17 mouse cellular contexts compared by ENCODE assay signal in the genomic region with DNA sequence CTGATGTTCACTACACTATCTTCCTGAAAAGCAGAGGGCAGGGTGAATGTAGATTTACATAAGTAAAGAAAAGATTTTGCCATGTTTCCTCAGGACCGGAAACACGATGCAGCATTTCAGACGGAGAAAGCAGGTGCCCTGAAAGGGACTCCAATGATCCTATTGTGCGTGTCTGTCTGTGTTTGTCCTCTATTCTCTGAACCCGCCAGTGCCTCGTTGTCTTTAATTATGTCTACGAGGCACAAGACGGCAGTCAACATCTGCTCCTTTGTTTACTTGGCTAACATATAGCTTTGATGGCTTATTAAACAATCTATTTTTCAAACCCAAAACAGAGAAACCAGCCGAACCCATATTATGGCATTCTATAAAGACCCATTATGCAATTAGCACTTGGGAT.
DNase-seq lines count a peak whose midpoint lies in the region; ATAC-seq lines count a peak whose summit lies in the region.
"Had no signal": no experiment of that assay in that cellular context is flagged by ENCODE, and none has a peak within 500 bp of the region (broad histone marks: within the 10 kb centered on the region; RNA-seq: fewer than 3 reads in every experiment).

No protein-coding gene starts in this region.

- H3K27ac ChIP-seq in forebrain, embryonic 14.5 days (ENCODE audit: low read depth, low read length), result peak overlapping the region; percentile 33; the same call in 1 of the 2 replicates
- H3K27ac ChIP-seq in hindbrain, embryonic 16.5 days (ENCODE audit: low read depth, low read length), result peak overlapping the region; percentile 29; the same call in 1 of the 2 replicates
- no peak overlapping the region for H3K27ac ChIP-seq in neural tube, embryonic 12.5 days
- H3K27ac ChIP-seq: embryonic facial prominence, embryonic 13.5 days; kidney, postnatal 0 days; limb, embryonic 13.5 days had no signal

- ATAC-seq in forebrain, embryonic 14.5 days, result peak; percentile 67
- no peak for ATAC-seq in hindbrain, embryonic 16.5 days
- 0 out of 2 replicates have a peak, but pooled peaks have one; percentile 61 for ATAC-seq in neural tube, embryonic 12.5 days (ENCODE audit: low FRiP score, low read depth)

- no peak overlapping the region for H3K4me3 ChIP-seq in forebrain, embryonic 14.5 days (ENCODE audit: low read depth, low read length)
- H3K4me3 ChIP-seq in hindbrain, embryonic 16.5 days (ENCODE audit: low read length), result no peak overlapping the region
- no peak overlapping the region for H3K4me3 ChIP-seq in neural tube, embryonic 12.5 days
- H3K4me3 ChIP-seq: embryonic facial prominence, embryonic 13.5 days; heart, embryonic 13.5 days; limb, embryonic 13.5 days had no signal

- H3K4me1 ChIP-seq in forebrain, embryonic 14.5 days (ENCODE audit: control insufficient read depth, insufficient read depth, low read length), result peaks cover 23% of the 10 kb centered on the region
- peaks cover 26% of the 10 kb centered on the region for H3K4me1 ChIP-seq in hindbrain, embryonic 16.5 days (ENCODE audit: control insufficient read depth, insufficient read depth, low read depth, low read length)
- H3K4me1 ChIP-seq in neural tube, embryonic 12.5 days, result peaks cover 25% of the 10 kb centered on the region

- 3% methylated on average over 9 of the region's 9 CpGs for WGBS in forebrain, embryonic 14.5 days
- 12% methylated on average over 9 of the region's 9 CpGs for WGBS in hindbrain, embryonic 16.5 days
- WGBS in neural tube, embryonic 12.5 days, result 6% methylated on average over 9 of the region's 9 CpGs

- no peaks in the 10 kb centered on the region for H3K27me3 ChIP-seq in forebrain, embryonic 14.5 days (replicated peaks; ENCODE audit: control insufficient read depth, insufficient read depth, low read length)
- no peaks in the 10 kb centered on the region for H3K27me3 ChIP-seq in hindbrain, embryonic 16.5 days (replicated peaks; ENCODE audit: control insufficient read depth, insufficient read depth, low read length)
- H3K27me3 ChIP-seq in neural tube, embryonic 12.5 days (replicated peaks), result no peaks in the 10 kb centered on the region
- H3K27me3 ChIP-seq: heart, embryonic 13.5 days had no signal

- no peaks in the 10 kb centered on the region for H3K9me3 ChIP-seq in forebrain, embryonic 14.5 days (replicated peaks; ENCODE audit: control insufficient read depth, low read length)
- no peaks in the 10 kb centered on the region for H3K9me3 ChIP-seq in hindbrain, embryonic 16.5 days (ENCODE audit: control insufficient read depth, low read length)
- no peaks in the 10 kb centered on the region for H3K9me3 ChIP-seq in neural tube, embryonic 12.5 days
- H3K9me3 ChIP-seq: embryonic facial prominence, embryonic 13.5 days; heart, embryonic 13.5 days; limb, embryonic 13.5 days had no signal

- H3K36me3 ChIP-seq in forebrain, embryonic 14.5 days (ENCODE audit: control insufficient read depth, insufficient read depth, low read length), result no peaks in the 10 kb centered on the region
- no peaks in the 10 kb centered on the region for H3K36me3 ChIP-seq in hindbrain, embryonic 16.5 days (ENCODE audit: control insufficient read depth, insufficient read depth, low read length)
- H3K36me3 ChIP-seq in neural tube, embryonic 12.5 days, result no peaks in the 10 kb centered on the region
- H3K36me3 ChIP-seq: embryonic facial prominence, embryonic 13.5 days; heart, embryonic 13.5 days; limb, embryonic 13.5 days had no signal

- DNase-seq in embryo, embryonic 10.5 days (ENCODE audit: low spot score), result peak; percentile 37
- no peak for DNase-seq in embryo, embryonic 10 days (ENCODE audit: low spot score)
- peak; percentile 71 for DNase-seq in forebrain, embryonic 14.5 days (ENCODE audit: low spot score)
- DNase-seq in gastrocnemius, postnatal 10 days, result no peak
- no peak for DNase-seq in thymus, postnatal 14 days
- DNase-seq in left cerebral cortex, adult 8-10 months (ENCODE audit: low spot score in 2 of 2), result no peak
- DNase-seq: adrenal gland, postnatal 10 days; cerebellum, postnatal 14 days; gastrocnemius, postnatal 36 days; layer of hippocampus, postnatal 36 days; thymus, postnatal 36 days had no signal

- peak overlapping the region; percentile 29; the same call in 1 of the 2 replicates for H3K9ac ChIP-seq in forebrain, embryonic 14.5 days (ENCODE audit: low read length)
- no peak overlapping the region; the same call in 1 of the 2 replicates for H3K9ac ChIP-seq in hindbrain, embryonic 16.5 days (ENCODE audit: low read depth, low read length)
- no peak overlapping the region for H3K9ac ChIP-seq in neural tube, embryonic 12.5 days
- H3K9ac ChIP-seq: embryonic facial prominence, embryonic 13.5 days; heart, embryonic 13.5 days; limb, embryonic 13.5 days had no signal

- H3K4me2 ChIP-seq in forebrain, embryonic 14.5 days (ENCODE audit: low read length), result peak overlapping the region; percentile 24
- peak overlapping the region; percentile 32 for H3K4me2 ChIP-seq in hindbrain, embryonic 16.5 days (ENCODE audit: low read length)
- H3K4me2 ChIP-seq in neural tube, embryonic 12.5 days (replicated peaks), result peak overlapping the region; percentile 22
- H3K4me2 ChIP-seq: embryonic facial prominence, embryonic 13.5 days; heart, embryonic 13.5 days; limb, embryonic 13.5 days had no signal

Comparison
In these comparisons a context has a peak if more than half of its experiments do, and no peak if none do; other contexts are left out.
1. DNase-seq: peak in embryo, embryonic 10.5 days (single experiment) and forebrain, embryonic 14.5 days (single experiment); none in embryo, embryonic 10 days (single experiment), gastrocnemius, postnatal 10 days (single experiment), thymus, postnatal 14 days (single experiment) and left cerebral cortex, adult 8-10 months (0 of 2).
2. Peak in every context shown above with its lines, with median percentiles within 50 percentile points of each other: H3K4me2 ChIP-seq.